In genomic region chr2:106368641-106369040, GRCm38 (mm10) we compare ENCODE assay signal across 26 mouse cellular contexts.
DNase-seq lines count a peak whose midpoint lies in the region; ATAC-seq lines count a peak whose summit lies in the region.
"Had no signal": no experiment of that assay in that cellular context is flagged by ENCODE, and none has a peak within 500 bp of the region (broad histone marks: within the 10 kb centered on the region; RNA-seq: fewer than 3 reads in every experiment).

No protein-coding gene starts in this region.

- DNase-seq in 3T3-L1 (ENCODE audit: low read depth, low spot score) (peak; percentile 65), NIH3T3 (ENCODE audit: low read depth) (peak; percentile 67)
- DNase-seq in adrenal gland, postnatal 25 days = peak; percentile 63
- peak; percentile 14 for DNase-seq in gonadal fat pad, adult 2 months (ENCODE audit: low read depth)
- no peak for DNase-seq in forebrain, embryonic 11.5 days (ENCODE audit: low spot score)
- DNase-seq: cerebellum, adult 9-10 months; gastrocnemius, postnatal 14 days; heart, adult 11 months; kidney, postnatal 36 days; thymus, postnatal 4 days had no signal

- H3K4me1 ChIP-seq in forebrain, embryonic 13.5 days = no peaks in the 10 kb centered on the region
- H3K4me1 ChIP-seq in forebrain, embryonic 11.5 days (replicated peaks; ENCODE audit: control insufficient read depth, insufficient read depth, low read length) = no peaks in the 10 kb centered on the region
- H3K4me1 ChIP-seq: embryonic facial prominence, embryonic 13.5 days; heart, embryonic 15.5 days; intestine, embryonic 15.5 days; limb, embryonic 12.5 days; liver, embryonic 15.5 days; lung, embryonic 15.5 days; midbrain, embryonic 10.5 days; neural tube, embryonic 12.5 days had no signal

- H3K9me3 ChIP-seq in forebrain, embryonic 13.5 days (replicated peaks) = no peaks in the 10 kb centered on the region
- no peaks in the 10 kb centered on the region for H3K9me3 ChIP-seq in forebrain, embryonic 11.5 days (ENCODE audit: control insufficient read depth, low read length)
- H3K9me3 ChIP-seq: embryonic facial prominence, embryonic 13.5 days; heart, embryonic 10.5 days; heart, embryonic 15.5 days; intestine, embryonic 15.5 days; limb, embryonic 12.5 days; liver, embryonic 15.5 days; lung, embryonic 15.5 days; midbrain, embryonic 10.5 days; neural tube, embryonic 12.5 days had no signal

- H3K27me3 ChIP-seq in forebrain, embryonic 13.5 days = no peaks in the 10 kb centered on the region
- no peaks in the 10 kb centered on the region for H3K27me3 ChIP-seq in forebrain, embryonic 11.5 days (ENCODE audit: control insufficient read depth, insufficient read depth, low read length)
- H3K27me3 ChIP-seq: embryonic facial prominence, embryonic 13.5 days; heart, embryonic 15.5 days; intestine, embryonic 15.5 days; limb, embryonic 12.5 days; liver, embryonic 15.5 days; lung, embryonic 15.5 days; neural tube, embryonic 12.5 days had no signal

- H3K27ac ChIP-seq in forebrain, embryonic 13.5 days = no peak overlapping the region
- H3K27ac ChIP-seq in forebrain, embryonic 11.5 days (ENCODE audit: low read depth, low read length) = no peak overlapping the region
- H3K27ac ChIP-seq: embryonic facial prominence, embryonic 13.5 days; heart, embryonic 10.5 days; heart, embryonic 15.5 days; hindbrain, postnatal 0 days; intestine, embryonic 15.5 days; layer of hippocampus, adult 2 months; left cerebral cortex, adult 2 months; limb, embryonic 12.5 days; liver, embryonic 15.5 days; lung, embryonic 15.5 days; midbrain, embryonic 10.5 days; neural tube, embryonic 12.5 days had no signal

- H3K9ac ChIP-seq in forebrain, embryonic 13.5 days = no peak overlapping the region
- H3K9ac ChIP-seq in forebrain, embryonic 11.5 days (ENCODE audit: low read length) = no peak overlapping the region
- H3K9ac ChIP-seq: embryonic facial prominence, embryonic 13.5 days; heart, embryonic 15.5 days; intestine, embryonic 15.5 days; limb, embryonic 12.5 days; liver, embryonic 15.5 days; lung, embryonic 15.5 days; neural tube, embryonic 12.5 days had no signal

- H3K36me3 ChIP-seq in forebrain, embryonic 13.5 days (ENCODE audit: poor library complexity, severe bottlenecking) = no peaks in the 10 kb centered on the region
- H3K36me3 ChIP-seq in forebrain, embryonic 11.5 days (ENCODE audit: control insufficient read depth, insufficient read depth, low read length) = no peaks in the 10 kb centered on the region
- H3K36me3 ChIP-seq: embryonic facial prominence, embryonic 13.5 days; G1E; heart, embryonic 10.5 days; heart, embryonic 15.5 days; intestine, embryonic 15.5 days; limb, embryonic 12.5 days; liver, embryonic 15.5 days; lung, embryonic 15.5 days; midbrain, embryonic 10.5 days; neural tube, embryonic 12.5 days had no signal

- no peak for ATAC-seq in forebrain, embryonic 13.5 days
- ATAC-seq in forebrain, embryonic 11.5 days (replicated peaks; ENCODE audit: low FRiP score) = no peak
- ATAC-seq: forebrain, embryonic 14.5 days; hindbrain, postnatal 0 days; intestine, embryonic 15.5 days had no signal

- no peak overlapping the region for H3K4me2 ChIP-seq in forebrain, embryonic 13.5 days
- no peak overlapping the region for H3K4me2 ChIP-seq in forebrain, embryonic 11.5 days (ENCODE audit: low read depth, low read length, severe bottlenecking)
- H3K4me2 ChIP-seq: embryonic facial prominence, embryonic 13.5 days; heart, embryonic 15.5 days; intestine, embryonic 15.5 days; limb, embryonic 12.5 days; liver, embryonic 15.5 days; lung, embryonic 15.5 days; neural tube, embryonic 12.5 days had no signal

- no peak overlapping the region for H3K4me3 ChIP-seq in forebrain, embryonic 13.5 days
- no peak overlapping the region for H3K4me3 ChIP-seq in forebrain, embryonic 11.5 days (ENCODE audit: low read depth, low read length)
- H3K4me3 ChIP-seq: embryonic facial prominence, embryonic 13.5 days; heart, embryonic 10.5 days; heart, embryonic 15.5 days; intestine, embryonic 15.5 days; layer of hippocampus, adult 2 months; left cerebral cortex, adult 2 months; limb, embryonic 12.5 days; liver, embryonic 15.5 days; lung, embryonic 15.5 days; midbrain, embryonic 10.5 days; myocyte; neural tube, embryonic 12.5 days had no signal

- WGBS in forebrain, embryonic 13.5 days = 93% methylated on average over 5 of the region's 5 CpGs
- 93% methylated on average over 5 of the region's 5 CpGs for WGBS in forebrain, embryonic 11.5 days
